Mouse (Mus musculus) myocyte (in vitro differentiated cells): ENCODE results near the gene Grhl3. TPM values are rescaled to one million over a fixed set of nuclear protein-coding genes. Genes with fewer than 3 reads are reported as not detected.
"Not testable (repeated sequence)": the region's sequence is repeated elsewhere in the genome, so short reads cannot be mapped to it uniquely, and the experiment has no call there.

Source experiments
- H3K27me3 ChIP-seq: one replicate; pipeline ENCODE4 v1.6.1; 2011; ENCODE audit not compliant: control insufficient read depth, insufficient read depth, insufficient read length
- H3K36me3 ChIP-seq: one replicate; pipeline ENCODE4 v1.6.1; 2011; ENCODE audit not compliant: control insufficient read depth, insufficient read depth
- H3K4me2 ChIP-seq: one replicate; pipeline ENCODE4 v1.6.1; 2011; ENCODE audit warnings: low read depth, control low read depth
- H3K4me3 ChIP-seq: one replicate; pipeline ENCODE4 v1.5.1; 2011; ENCODE audit warnings: mild to moderate bottlenecking, control low read depth, moderate library complexity
- H3K79me2 ChIP-seq: one replicate; pipeline ENCODE4 v1.6.1; 2011; ENCODE audit not compliant: control insufficient read depth, insufficient read depth
- H3ac ChIP-seq: one replicate; pipeline ENCODE4 v1.6.1; 2011; ENCODE audit not compliant: control insufficient read depth, insufficient read length
- CEBPB ChIP-seq: IDR thresholded peaks from 2 replicates; pipeline ENCODE4 v1.6.1; 2011; ENCODE audit warnings: mild to moderate bottlenecking, moderate library complexity; ENCODE audit not compliant: poor library complexity, insufficient read depth, severe bottlenecking
- E2F4 ChIP-seq: IDR thresholded peaks from one replicate; pipeline ENCODE4 v1.6.1; 2011; ENCODE audit warnings: mild to moderate bottlenecking, control low read depth, moderate library complexity; ENCODE audit not compliant: insufficient read depth
- MAX ChIP-seq: IDR thresholded peaks from one replicate; pipeline ENCODE4 v1.6.1; 2011; ENCODE audit warnings: low read depth, mild to moderate bottlenecking, control low read depth
- MYOD1 ChIP-seq, 3 experiments: IDR thresholded peaks; one replicate each; pipeline ENCODE4 v1.6.1; 2011; ENCODE audit warnings: control low read depth in 2 of 3, low read depth in 2 of 3, mild to moderate bottlenecking in 2 of 3, moderate library complexity in 1 of 3; ENCODE audit not compliant: insufficient read length in 2 of 3, control insufficient read depth in 1 of 3
- MYOG ChIP-seq, 3 experiments: IDR thresholded peaks; one replicate each; pipeline ENCODE4 v1.6.1; 2011; ENCODE audit warnings: control low read depth in 2 of 3, low read depth in 2 of 3, mild to moderate bottlenecking in 2 of 3; ENCODE audit not compliant: insufficient read length in 2 of 3, control insufficient read depth in 1 of 3, insufficient read depth in 1 of 3
- POLR2A ChIP-seq: IDR thresholded peaks from one replicate; pipeline ENCODE4 v1.6.1; 2011; ENCODE audit warnings: low read depth, mild to moderate bottlenecking, control low read depth, moderate library complexity; ENCODE audit not compliant: insufficient read length
- POLR2AphosphoS2 ChIP-seq: IDR thresholded peaks from one replicate; pipeline ENCODE4 v1.6.1; 2011; ENCODE audit warnings: low read depth, control low read depth; ENCODE audit not compliant: insufficient read length
- REST ChIP-seq: IDR thresholded peaks from one replicate; pipeline ENCODE4 v1.6.1; 2011; ENCODE audit warnings: mild to moderate bottlenecking, control low read depth, moderate library complexity; ENCODE audit not compliant: insufficient read depth, insufficient read length
- SRF ChIP-seq: IDR thresholded peaks from one replicate; pipeline ENCODE4 v1.6.1; 2011; ENCODE audit warnings: low read depth; ENCODE audit not compliant: control insufficient read depth, insufficient read length
- TCF12 ChIP-seq: IDR thresholded peaks from one replicate; pipeline ENCODE4 v1.6.1; 2011; ENCODE audit warnings: mild to moderate bottlenecking, control low read depth; ENCODE audit not compliant: poor library complexity, insufficient read depth, severe bottlenecking
- TCF3 ChIP-seq: IDR thresholded peaks from one replicate; pipeline ENCODE4 v1.6.1; 2011; ENCODE audit warnings: low read depth, control low read depth; ENCODE audit not compliant: insufficient read length
- USF1 ChIP-seq: IDR thresholded peaks from one replicate; pipeline ENCODE4 v1.6.1; 2011; ENCODE audit warnings: low read depth, mild to moderate bottlenecking, control low read depth, moderate library complexity
- polyA plus RNA-seq: library from polyadenylated mRNA; unstranded; fragments of >200 nt; fragmentation: generic; extraction: Trizol; gene quantifications from one replicate; pipeline ENCODE4 v1.2.1, GENCODE M21; 2012; ENCODE audit warnings: missing spikeins

Gene Grhl3
- 0.95 TPM for polyA plus RNA-seq

DNA sequence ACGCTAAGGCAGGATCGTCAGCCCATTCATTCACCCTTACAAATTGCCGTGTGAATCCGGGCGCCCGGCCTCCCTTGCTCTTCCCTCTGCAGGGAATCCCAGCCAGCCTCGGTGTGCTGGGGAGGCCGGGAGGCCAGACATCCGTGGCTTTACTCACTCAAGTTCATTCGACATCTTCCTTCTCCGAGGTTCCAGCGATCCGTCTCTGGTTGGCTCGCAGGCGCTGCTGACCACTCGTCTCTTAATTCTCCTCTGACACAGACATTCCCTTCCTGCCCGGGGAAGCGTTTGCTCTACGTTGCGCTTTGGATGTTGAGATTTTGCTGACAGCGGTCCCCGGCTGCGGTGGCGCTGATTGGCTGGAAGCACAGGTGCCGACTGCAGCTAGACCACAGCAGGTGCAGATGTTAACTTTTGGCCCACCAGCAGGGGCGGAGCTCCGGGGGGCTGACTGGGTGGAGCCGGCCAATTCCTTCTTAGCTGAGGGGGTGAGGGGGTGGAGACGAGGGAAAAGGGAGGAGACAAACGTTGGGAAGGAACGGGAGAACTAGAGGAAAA is at the start of gene Grhl3:
Grhl3 (minus strand) TSS at position 380 of the 558 bp plus-strand sequence.
- Histone ChIP-seq H3K79me2 (no peaks in the 10 kb centered on the region), H3K4me2 (peak within 1 kb of the TSS; percentile 78), H3K36me3 (no peaks in the 10 kb centered on the region), H3K27me3 (no peaks in the 10 kb centered on the region), H3K4me3 (no peak within 1 kb of the TSS), H3ac (no peak within 1 kb of the TSS)
- TF ChIP-seq REST, result no peak
- TF ChIP-seq E2F4, result no peak
- no peak for TF ChIP-seq SRF
- no peak for TF ChIP-seq MAX
- TF ChIP-seq POLR2A, result no peak
- no peak for TF ChIP-seq POLR2AphosphoS2
- TF ChIP-seq TCF3, result no peak
- no peak for TF ChIP-seq CEBPB
- no peak for TF ChIP-seq USF1
- TF ChIP-seq MYOD1 (IDR thresholded peaks at IDR 0.05; ENCODE audit: control insufficient read depth in 1 of 3, insufficient read length in 2 of 3, low read depth in 2 of 3), result peak in 2 of 3 experiments; percentile 60 to 77
- TF ChIP-seq MYOG (IDR thresholded peaks at IDR 0.05; ENCODE audit: control insufficient read depth in 1 of 3, insufficient read depth in 1 of 3, insufficient read length in 2 of 3, low read depth in 2 of 3), result peak in 1 of 3 experiments; percentile 57
- no peak for TF ChIP-seq TCF12

DNA sequence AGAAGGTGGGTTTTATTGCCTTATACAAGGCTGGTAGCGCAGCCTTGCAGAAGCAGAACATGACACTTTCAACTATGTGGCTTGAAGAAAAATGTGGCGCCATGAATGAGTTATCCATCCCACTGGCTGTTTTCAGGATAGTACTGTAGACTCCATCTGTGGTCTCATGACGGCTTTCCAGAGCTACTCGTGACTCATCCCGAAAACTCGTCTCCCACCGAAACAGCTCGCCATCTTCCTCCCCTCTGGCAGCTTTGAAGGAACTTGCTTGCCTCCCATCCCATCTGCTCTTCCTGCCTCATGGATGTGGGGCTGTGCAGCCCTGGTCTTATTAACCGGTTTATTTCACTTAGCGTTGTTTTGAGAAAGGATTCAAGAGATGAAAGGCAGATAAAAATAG is 48.9 kb upstream of the Grhl3 start:
- Histone ChIP-seq H3K79me2 (no peaks in the 10 kb centered on the region), H3K36me3 (no peaks in the 10 kb centered on the region), H3K4me2 (peak overlapping the region; percentile 4), H3K4me3 (no peak overlapping the region), H3ac (no peak overlapping the region), H3K27me3 (no peaks in the 10 kb centered on the region)
- TF ChIP-seq USF1, result no peak
- no peak for TF ChIP-seq POLR2A
- TF ChIP-seq MAX, result no peak
- no peak for TF ChIP-seq TCF12
- peak in 1 of 3 experiments; percentile 13 for TF ChIP-seq MYOD1 (IDR thresholded peaks at IDR 0.05; ENCODE audit: control insufficient read depth in 1 of 3, insufficient read length in 2 of 3, low read depth in 2 of 3)
- no peak for TF ChIP-seq REST

DNA sequence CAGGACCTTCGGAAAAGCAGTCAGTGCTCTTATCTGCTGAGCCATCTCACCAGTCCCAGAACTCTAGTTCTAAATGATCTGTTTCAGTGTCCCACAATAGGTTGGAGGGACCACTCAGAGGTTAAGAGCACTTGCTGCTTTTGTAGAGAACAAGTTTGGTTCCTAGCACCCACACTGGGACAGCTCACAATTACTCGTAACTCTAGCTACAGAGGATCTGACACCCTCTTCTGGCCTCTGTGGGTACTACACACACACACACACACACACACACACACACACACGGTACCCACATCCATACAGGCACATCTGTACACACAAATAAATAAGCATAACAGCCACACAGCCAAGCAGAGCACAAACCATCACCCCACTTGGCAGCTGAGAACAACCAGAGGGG is 47.0 kb upstream of the Grhl3 start:
- Histone ChIP-seq H3K27me3 (no peaks in the 10 kb centered on the region), H3K4me2 (no peak overlapping the region), H3K79me2 (no peaks in the 10 kb centered on the region), H3K4me3 (no peak overlapping the region), H3K36me3 (no peaks in the 10 kb centered on the region), H3ac (no peak overlapping the region)
- no peak for TF ChIP-seq CEBPB
- no peak for TF ChIP-seq E2F4
- TF ChIP-seq REST, result no peak
- no peak for TF ChIP-seq TCF3

GRCm38 (mm10) chr4:135617783-135618470 is 44.5 kb upstream of the Grhl3 start:
- Histone ChIP-seq H3K36me3 (no peaks in the 10 kb centered on the region), H3K4me3 (no peak overlapping the region), H3K4me2 (no peak overlapping the region), H3K27me3 (no peaks in the 10 kb centered on the region), H3ac (no peak overlapping the region), H3K79me2 (no peaks in the 10 kb centered on the region)
- TF ChIP-seq CEBPB, result no peak
- TF ChIP-seq E2F4, result no peak
- TF ChIP-seq TCF3, result no peak
- no peak for TF ChIP-seq SRF
- no peak for TF ChIP-seq MAX
- TF ChIP-seq REST, result no peak
- TF ChIP-seq USF1, result no peak
- no peak for TF ChIP-seq POLR2AphosphoS2
- no peak for TF ChIP-seq MYOG (IDR thresholded peaks at IDR 0.05; ENCODE audit: control insufficient read depth in 1 of 3, insufficient read depth in 1 of 3, insufficient read length in 2 of 3, low read depth in 2 of 3)
- TF ChIP-seq MYOD1 (IDR thresholded peaks at IDR 0.05; ENCODE audit: control insufficient read depth in 1 of 3, insufficient read length in 2 of 3, low read depth in 2 of 3), result no peak
- no peak for TF ChIP-seq POLR2A
- TF ChIP-seq TCF12, result no peak

- Histone ChIP-seq H3K4me2 (no peak overlapping the region), H3K4me3 (no peak overlapping the region), H3ac (no peak overlapping the region), H3K27me3 (no peaks in the 10 kb centered on the region), H3K79me2 (no peaks in the 10 kb centered on the region), H3K36me3 (no peaks in the 10 kb centered on the region)
- TF ChIP-seq POLR2A (no peak), SRF (no peak), POLR2AphosphoS2 (no peak), E2F4 (no peak), TCF3 (no peak), REST (no peak), USF1 (no peak), MAX (no peak), MYOG (IDR thresholded peaks at IDR 0.05; ENCODE audit: control insufficient read depth in 1 of 3, insufficient read depth in 1 of 3, insufficient read length in 2 of 3, low read depth in 2 of 3) (no peak), MYOD1 (IDR thresholded peaks at IDR 0.05; ENCODE audit: control insufficient read depth in 1 of 3, insufficient read length in 2 of 3, low read depth in 2 of 3) (no peak)
Measured at GRCm38 (mm10) chr4:135617038-135617437, 43.6 kb upstream of the Grhl3 start.

GRCm38 (mm10) chr4:135615307-135615706 is 41.9 kb upstream of the Grhl3 start:
- H3K4me2 ChIP-seq, H3ac ChIP-seq, H3K27me3 ChIP-seq, H3K79me2 ChIP-seq, H3K4me3 ChIP-seq, H3K36me3 ChIP-seq: not testable (repeated sequence)
